Mouse (Mus musculus) hindbrain, embryonic 11.5 days (tissue): ENCODE measurements around the gene Abtb2. TPM values are rescaled to one million over a fixed set of nuclear protein-coding genes. Genes with fewer than 3 reads are reported as not detected.

ENCODE experiments used
- ATAC-seq: fragments of 200-750 bp; cut with Nextera tagmentation; 2 replicates; pipeline ENCODE4 v1.8.0; 2017; ENCODE audit warnings: mild to moderate bottlenecking, moderate TSS enrichment, moderate library complexity; ENCODE audit not compliant: low FRiP score
- DNase-seq: peaks from one replicate; pipeline ENCODE4 v3.0.0-alpha.2; 2015; ENCODE audit warnings: low spot score
- H3K27ac ChIP-seq: fragments of 300-500 bp; sonication (generic); 2 replicates; pipeline ENCODE4 v1.5.1; 2014; ENCODE audit warnings: mild to moderate bottlenecking, low read depth, low read length
- H3K27me3 ChIP-seq: fragments of 300-500 bp; sonication (generic); 2 replicates; pipeline ENCODE4 v1.6.1; 2014; ENCODE audit warnings: mild to moderate bottlenecking, low read length, moderate library complexity, mixed read lengths; ENCODE audit not compliant: control insufficient read depth, insufficient read depth
- H3K36me3 ChIP-seq: fragments of 300-500 bp; sonication (generic); 2 replicates; pipeline ENCODE4 v1.6.1; 2014; ENCODE audit warnings: mild to moderate bottlenecking, low read length, moderate library complexity, mixed read lengths; ENCODE audit not compliant: control insufficient read depth, insufficient read depth
- H3K4me1 ChIP-seq: fragments of 300-500 bp; sonication (generic); replicated peaks from 2 replicates; pipeline ENCODE4 v1.6.1; 2014; ENCODE audit warnings: low read length, mixed read lengths; ENCODE audit not compliant: control insufficient read depth, insufficient read depth
- H3K4me2 ChIP-seq: fragments of 300-500 bp; sonication (generic); replicated peaks from 2 replicates; pipeline ENCODE4 v1.6.1; 2014; ENCODE audit warnings: mild to moderate bottlenecking, low read depth, low read length
- H3K4me3 ChIP-seq: fragments of 300-500 bp; sonication (generic); 2 replicates; pipeline ENCODE4 v1.5.1; 2014; ENCODE audit warnings: low read depth, low read length
- H3K9ac ChIP-seq: fragments of 300-500 bp; sonication (generic); 2 replicates; pipeline ENCODE4 v1.6.1; 2014; ENCODE audit warnings: low read depth, low read length
- H3K9me3 ChIP-seq: fragments of 300-500 bp; sonication (generic); 2 replicates; pipeline ENCODE4 v1.6.1; 2016; ENCODE audit warnings: low read length; ENCODE audit not compliant: control insufficient read depth
- WGBS: fragments of 180-500 bp; shearing (Covaris S2); extraction: QIAGEN DNeasy Blood & Tissue Kit; methylation state at CpG from one replicate; pipeline ENCODE4 v1.1.7; 2014; 5-methylcytosine and 5-hydroxymethylcytosine counted together
- polyA plus RNA-seq: library from polyadenylated mRNA; unstranded; fragments of >200 nt; fragmentation: Nextera tagmentation; extraction: Ambion mirVana; gene quantifications from 2 replicates; pipeline ENCODE4 v1.2.1, GENCODE M21; 2014

Abtb2 gene
- polyA plus RNA-seq, 1 experiment from 2014 or later = 14.6 TPM

- WGBS = 86% methylated on average over 4 of the region's 4 CpGs
- no peak overlapping the region for H3K4me3 ChIP-seq
- no peak overlapping the region for H3K4me2 ChIP-seq
- H3K9me3 ChIP-seq = no peaks in the 10 kb centered on the region
- no peaks in the 10 kb centered on the region for H3K36me3 ChIP-seq
- DNase-seq = no peak
- no peak for ATAC-seq
- H3K9ac ChIP-seq = no peak overlapping the region
- H3K27me3 ChIP-seq = no peaks in the 10 kb centered on the region
- H3K27ac ChIP-seq = no peak overlapping the region
- 0 out of 2 replicates have a peak, but pooled peaks cover 3% of the 10 kb centered on the region for H3K4me1 ChIP-seq
Observed at GRCm38 (mm10) chr2:103685581-103685980, 119.5 kb downstream of the Abtb2 start.

- Histone ChIP-seq H3K4me3 (no peak overlapping the region), H3K4me1 (peaks cover 6% of the 10 kb centered on the region; the same call in 1 of the 2 replicates), H3K27me3 (no peaks in the 10 kb centered on the region), H3K9ac (no peak overlapping the region), H3K36me3 (no peaks in the 10 kb centered on the region), H3K4me2 (no peak overlapping the region), H3K9me3 (no peaks in the 10 kb centered on the region), H3K27ac (no peak overlapping the region)
- DNase-seq (no peak), ATAC-seq (no peak)
Observed at GRCm38 (mm10) chr2:103687143-103687542, 121.0 kb downstream of the Abtb2 start.

GRCm38 (mm10) chr2:103687888-103688287, 121.8 kb downstream of the Abtb2 start:
- H3K36me3 ChIP-seq = no peaks in the 10 kb centered on the region
- no peak overlapping the region for H3K27ac ChIP-seq
- H3K4me3 ChIP-seq = no peak overlapping the region
- DNase-seq (no peak), ATAC-seq (no peak)
- no peak overlapping the region for H3K9ac ChIP-seq
- H3K9me3 ChIP-seq = no peaks in the 10 kb centered on the region
- no peaks in the 10 kb centered on the region for H3K27me3 ChIP-seq
- H3K4me2 ChIP-seq = no peak overlapping the region
- peaks cover 6% of the 10 kb centered on the region; the same call in 1 of the 2 replicates for H3K4me1 ChIP-seq

GRCm38 (mm10) chr2:103690425-103690824, 124.3 kb downstream of the Abtb2 start:
- Histone ChIP-seq H3K36me3 (no peaks in the 10 kb centered on the region), H3K4me3 (no peak overlapping the region), H3K9ac (no peak overlapping the region), H3K9me3 (no peaks in the 10 kb centered on the region), H3K27me3 (no peaks in the 10 kb centered on the region), H3K4me1 (peaks cover 6% of the 10 kb centered on the region; the same call in 1 of the 2 replicates), H3K27ac (0 out of 2 replicates have a peak overlapping the region, but pooled peaks have one; percentile 0), H3K4me2 (no peak overlapping the region)
- DNase-seq (peak; percentile 18), ATAC-seq (peak; percentile 67)
- 22% methylated on average over 6 of the region's 6 CpGs for WGBS

- Histone ChIP-seq H3K27me3 (no peaks in the 10 kb centered on the region), H3K36me3 (no peaks in the 10 kb centered on the region), H3K27ac (0 out of 2 replicates have a peak overlapping the region, but pooled peaks have one; percentile 0), H3K9ac (no peak overlapping the region), H3K4me1 (peaks cover 6% of the 10 kb centered on the region; the same call in 1 of the 2 replicates), H3K4me3 (no peak overlapping the region), H3K9me3 (no peaks in the 10 kb centered on the region), H3K4me2 (no peak overlapping the region)
- peak; percentile 47 for ATAC-seq
- 52% methylated on average over 5 of the region's 5 CpGs for WGBS
- no peak for DNase-seq
Observed at GRCm38 (mm10) chr2:103690828-103691227, 124.7 kb downstream of the Abtb2 start.

GRCm38 (mm10) chr2:103691278-103691677, 125.2 kb downstream of the Abtb2 start:
- ATAC-seq (no peak; the same call in 1 of the 2 replicates), DNase-seq (no peak)
- Histone ChIP-seq H3K27me3 (no peaks in the 10 kb centered on the region), H3K27ac (no peak overlapping the region), H3K4me1 (peaks cover 6% of the 10 kb centered on the region; the same call in 1 of the 2 replicates), H3K4me2 (no peak overlapping the region), H3K36me3 (no peaks in the 10 kb centered on the region), H3K9ac (no peak overlapping the region), H3K9me3 (no peaks in the 10 kb centered on the region), H3K4me3 (no peak overlapping the region)
- WGBS = 75% methylated on average over 1 of the region's 1 CpGs

- no peak overlapping the region for H3K27ac ChIP-seq
- 84% methylated on average over 1 of the region's 1 CpGs for WGBS
Observed at GRCm38 (mm10) chr2:103692810-103693209, 126.7 kb downstream of the Abtb2 start.

GRCm38 (mm10) chr2:103694777-103695563, 128.9 kb downstream of the Abtb2 start:
- no peak overlapping the region for H3K27ac ChIP-seq
- no peaks in the 10 kb centered on the region for H3K27me3 ChIP-seq
- DNase-seq = no peak
- no peak overlapping the region for H3K4me3 ChIP-seq
- no peak overlapping the region for H3K4me2 ChIP-seq
- ATAC-seq = no peak
- no peak overlapping the region for H3K9ac ChIP-seq
- peaks cover 6% of the 10 kb centered on the region; the same call in 1 of the 2 replicates for H3K4me1 ChIP-seq
- 79% methylated on average over 4 of the region's 4 CpGs for WGBS
- no peaks in the 10 kb centered on the region for H3K9me3 ChIP-seq
- no peaks in the 10 kb centered on the region for H3K36me3 ChIP-seq

More at GRCm38 (mm10) chr2:103692810-103693209, 126.7 kb downstream of the Abtb2 start:
- Histone ChIP-seq H3K9ac (no peak overlapping the region), H3K36me3 (no peaks in the 10 kb centered on the region), H3K4me3 (no peak overlapping the region), H3K4me2 (no peak overlapping the region), H3K27me3 (no peaks in the 10 kb centered on the region), H3K9me3 (no peaks in the 10 kb centered on the region), H3K4me1 (peaks cover 6% of the 10 kb centered on the region; the same call in 1 of the 2 replicates)
- ATAC-seq = no peak
- no peak for DNase-seq

- Histone ChIP-seq H3K4me2 (no peak overlapping the region), H3K9me3 (no peaks in the 10 kb centered on the region), H3K36me3 (no peaks in the 10 kb centered on the region), H3K9ac (no peak overlapping the region), H3K4me3 (no peak overlapping the region), H3K27ac (no peak overlapping the region), H3K4me1 (no peaks in the 10 kb centered on the region), H3K27me3 (no peaks in the 10 kb centered on the region)
- no peak for DNase-seq
- 77% methylated on average over 3 of the region's 3 CpGs for WGBS
- no peak for ATAC-seq
Observed at GRCm38 (mm10) chr2:103696177-103696576, 130.1 kb downstream of the Abtb2 start.
